Mouse (Mus musculus) embryonic facial prominence, embryonic 14.5 days (tissue): ENCODE measurements at regions not wholly inside any gene's neighbourhood (a gene's known extent, or its start where the extent isn't known, plus 50 kb on each side); places are given as distances from the start of the nearest gene placed in this dataset.

Source experiments
- ATAC-seq: fragments of 200-750 bp; cut with Nextera tagmentation; 2 replicates; pipeline ENCODE4 v1.8.0; 2017; ENCODE audit warnings: low read depth, moderate number of reproducible peaks, moderate TSS enrichment
- DNase-seq: peaks from one replicate; pipeline ENCODE4 v3.0.0-alpha.2; 2015; ENCODE audit warnings: low spot score
- H3K27ac ChIP-seq: fragments of 300-500 bp; sonication (generic); replicated peaks from 2 replicates; pipeline ENCODE4 v1.5.1; 2014; ENCODE audit warnings: low read depth, mild to moderate bottlenecking, low read length, moderate library complexity
- H3K27me3 ChIP-seq: fragments of 300-500 bp; sonication (generic); replicated peaks from 2 replicates; pipeline ENCODE4 v1.6.1; 2014; ENCODE audit warnings: low read length; ENCODE audit not compliant: control insufficient read depth, insufficient read depth
- H3K36me3 ChIP-seq: fragments of 300-500 bp; sonication (generic); 2 replicates; pipeline ENCODE4 v1.6.1; 2014; ENCODE audit warnings: low read length, mixed read lengths; ENCODE audit not compliant: control insufficient read depth, insufficient read depth
- H3K4me1 ChIP-seq: fragments of 300-500 bp; sonication (generic); 2 replicates; pipeline ENCODE4 v1.6.1; 2014; ENCODE audit warnings: antibody characterized with exemption, low read length; ENCODE audit not compliant: control insufficient read depth, insufficient read depth
- H3K4me2 ChIP-seq: fragments of 300-500 bp; sonication (generic); 2 replicates; pipeline ENCODE4 v1.6.1; 2014; ENCODE audit warnings: low read depth, mild to moderate bottlenecking, low read length, moderate library complexity, mixed read lengths
- H3K4me3 ChIP-seq: fragments of 300-500 bp; sonication (generic); 2 replicates; pipeline ENCODE4 v1.5.1; 2014; ENCODE audit warnings: low read depth, mild to moderate bottlenecking, low read length
- H3K9ac ChIP-seq: fragments of 300-500 bp; sonication (generic); 2 replicates; pipeline ENCODE4 v1.6.1; 2014; ENCODE audit warnings: low read depth, mild to moderate bottlenecking, low read length, moderate library complexity, mixed read lengths
- H3K9me3 ChIP-seq: fragments of 300-500 bp; sonication (generic); 2 replicates; pipeline ENCODE4 v1.6.1; 2016; ENCODE audit warnings: low read length; ENCODE audit not compliant: control insufficient read depth
- WGBS: fragments of 180-500 bp; shearing (Covaris S2); extraction: QIAGEN DNeasy Blood & Tissue Kit; methylation state at CpG from one replicate; pipeline ENCODE4 v1.1.7; 2014; 5-methylcytosine and 5-hydroxymethylcytosine counted together

GRCm38 (mm10) chr13:85570886-85571527, 282.1 kb upstream of the Rasa1 start:
- ATAC-seq (no peak), DNase-seq (no peak)
- Histone ChIP-seq H3K36me3 (no peaks in the 10 kb centered on the region), H3K4me1 (no peaks in the 10 kb centered on the region), H3K27ac (no peak overlapping the region), H3K4me2 (no peak overlapping the region), H3K4me3 (no peak overlapping the region), H3K27me3 (no peaks in the 10 kb centered on the region), H3K9ac (no peak overlapping the region), H3K9me3 (no peaks in the 10 kb centered on the region)
- WGBS = 49% methylated on average over 2 of the region's 2 CpGs

GRCm38 (mm10) chr13:85557821-85558220, 268.9 kb upstream of the Rasa1 start:
- Histone ChIP-seq H3K4me2 (no peak overlapping the region), H3K36me3 (no peaks in the 10 kb centered on the region), H3K9ac (no peak overlapping the region), H3K4me3 (no peak overlapping the region), H3K4me1 (no peaks in the 10 kb centered on the region), H3K9me3 (no peaks in the 10 kb centered on the region), H3K27ac (no peak overlapping the region), H3K27me3 (no peaks in the 10 kb centered on the region)
- WGBS = 83% methylated on average over 2 of the region's 2 CpGs
- DNase-seq = no peak
- ATAC-seq = no peak

- no peak overlapping the region for H3K4me3 ChIP-seq
- WGBS = 9% methylated on average over 5 of the region's 5 CpGs
- H3K36me3 ChIP-seq = no peaks in the 10 kb centered on the region
- no peaks in the 10 kb centered on the region for H3K27me3 ChIP-seq
- no peak overlapping the region for H3K27ac ChIP-seq
- H3K4me2 ChIP-seq = no peak overlapping the region
- no peaks in the 10 kb centered on the region for H3K4me1 ChIP-seq
- DNase-seq (peak; percentile 78), ATAC-seq (no peak)
- H3K9me3 ChIP-seq = no peaks in the 10 kb centered on the region
- no peak overlapping the region for H3K9ac ChIP-seq
Observed at GRCm38 (mm10) chr13:85556101-85556853, 267.3 kb upstream of the Rasa1 start.

GRCm38 (mm10) chr13:85553072-85553471, 264.1 kb upstream of the Rasa1 start:
- DNase-seq (no peak), ATAC-seq (no peak)
- no peaks in the 10 kb centered on the region for H3K4me1 ChIP-seq
- H3K27ac ChIP-seq = no peak overlapping the region
- 75% methylated on average over 3 of the region's 3 CpGs for WGBS
- no peak overlapping the region for H3K9ac ChIP-seq
- H3K4me2 ChIP-seq = no peak overlapping the region
- no peaks in the 10 kb centered on the region for H3K27me3 ChIP-seq
- H3K4me3 ChIP-seq = no peak overlapping the region
- H3K36me3 ChIP-seq = no peaks in the 10 kb centered on the region
- H3K9me3 ChIP-seq = no peaks in the 10 kb centered on the region

GRCm38 (mm10) chr13:85509671-85510070, 220.7 kb upstream of the Rasa1 start:
- H3K4me2 ChIP-seq = no peak overlapping the region
- no peaks in the 10 kb centered on the region for H3K9me3 ChIP-seq
- H3K9ac ChIP-seq = no peak overlapping the region
- no peaks in the 10 kb centered on the region for H3K36me3 ChIP-seq
- H3K27ac ChIP-seq = no peak overlapping the region
- H3K27me3 ChIP-seq = no peaks in the 10 kb centered on the region
- peak; percentile 0 for DNase-seq
- WGBS = 48% methylated on average over 1 of the region's 1 CpGs
- H3K4me3 ChIP-seq = no peak overlapping the region
- H3K4me1 ChIP-seq = no peaks in the 10 kb centered on the region
- no peak for ATAC-seq

DNA sequence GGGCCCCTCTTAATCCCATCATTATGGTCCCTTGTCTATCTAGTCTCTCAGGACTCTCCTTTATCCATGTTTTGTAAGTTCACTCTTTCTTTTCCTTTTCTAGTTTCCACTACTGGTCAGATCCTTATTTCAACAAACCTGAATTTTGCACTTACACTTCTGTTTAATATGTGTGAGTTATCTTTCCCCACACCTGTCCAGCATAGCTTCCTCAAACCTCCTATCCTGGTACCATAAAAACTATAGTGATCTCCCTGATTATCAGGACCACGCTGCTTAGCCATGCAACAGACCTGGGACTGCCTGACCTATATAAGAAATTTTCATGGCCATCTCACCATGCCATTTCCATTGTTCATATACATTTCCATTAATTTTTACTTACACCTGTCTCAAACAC, 219.6 kb upstream of the Rasa1 start:
- Histone ChIP-seq H3K27me3 (no peaks in the 10 kb centered on the region), H3K4me3 (no peak overlapping the region), H3K36me3 (no peaks in the 10 kb centered on the region), H3K9me3 (no peaks in the 10 kb centered on the region), H3K27ac (no peak overlapping the region), H3K9ac (no peak overlapping the region), H3K4me1 (no peaks in the 10 kb centered on the region), H3K4me2 (no peak overlapping the region)
- ATAC-seq (no peak), DNase-seq (no peak)
- WGBS = 90% methylated on average over 1 of the region's 1 CpGs

DNA sequence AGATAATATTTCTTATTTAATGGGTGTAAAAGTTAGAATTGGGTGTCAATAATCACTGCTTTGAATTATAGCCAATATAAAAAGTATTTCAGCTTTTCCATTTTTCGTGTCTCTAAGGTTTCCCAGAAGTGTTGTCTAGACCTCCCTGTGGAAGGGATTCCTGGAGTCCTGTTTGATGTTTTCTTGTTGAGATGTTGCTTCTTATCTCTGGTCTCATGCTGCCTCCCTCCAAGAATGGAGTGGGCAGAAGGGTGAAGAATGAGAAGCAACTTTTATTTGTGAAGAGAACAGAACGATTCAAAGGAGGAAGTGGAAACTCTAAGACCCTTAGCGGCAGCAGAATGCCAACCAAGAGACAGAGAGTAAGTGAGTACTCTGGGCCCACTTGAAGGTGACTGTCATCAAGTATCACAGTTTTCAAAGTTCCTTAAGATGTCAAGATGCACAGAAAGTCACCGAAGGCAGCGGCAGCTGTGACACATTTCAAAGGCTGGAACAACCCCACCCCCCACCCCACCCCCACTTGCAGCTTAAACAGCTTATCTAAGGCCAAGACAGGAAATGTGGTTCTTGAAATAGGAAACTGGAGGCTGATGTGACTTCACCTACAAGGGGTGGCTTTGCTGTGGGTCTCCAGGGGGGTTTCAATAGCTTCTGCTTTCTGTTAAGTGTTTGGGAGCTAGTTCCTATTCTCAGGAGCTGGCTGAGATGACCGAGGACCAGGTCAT, 218.6 kb upstream of the Rasa1 start:
- no peak for DNase-seq
- Histone ChIP-seq H3K27me3 (no peaks in the 10 kb centered on the region), H3K4me2 (no peak overlapping the region), H3K9me3 (no peaks in the 10 kb centered on the region), H3K9ac (no peak overlapping the region), H3K4me3 (no peak overlapping the region), H3K36me3 (no peaks in the 10 kb centered on the region), H3K4me1 (no peaks in the 10 kb centered on the region), H3K27ac (no peak overlapping the region)
- no peak for ATAC-seq
- WGBS = 40% methylated on average over 6 of the region's 6 CpGs

GRCm38 (mm10) chr13:85506875-85507274, 217.9 kb upstream of the Rasa1 start:
- Histone ChIP-seq H3K27me3 (no peaks in the 10 kb centered on the region), H3K4me2 (no peak overlapping the region), H3K9ac (no peak overlapping the region), H3K4me3 (no peak overlapping the region), H3K9me3 (no peaks in the 10 kb centered on the region), H3K36me3 (no peaks in the 10 kb centered on the region), H3K4me1 (no peaks in the 10 kb centered on the region), H3K27ac (no peak overlapping the region)
- WGBS = 47% methylated on average over 1 of the region's 1 CpGs
- ATAC-seq (no peak), DNase-seq (peak; percentile 3)
